Mouse (Mus musculus) fibroblast of lung, adult 2 months (primary cell): ENCODE results near the gene Pycard.
"Not testable (repeated sequence)": the region's sequence is repeated elsewhere in the genome, so short reads cannot be mapped to it uniquely, and the experiment has no call there.

Experiments used
- DNase-seq: peaks from one replicate; pipeline ENCODE4 v3.0.0-alpha.2; 2011; ENCODE audit warnings: low read depth

The Pycard gene

DNA sequence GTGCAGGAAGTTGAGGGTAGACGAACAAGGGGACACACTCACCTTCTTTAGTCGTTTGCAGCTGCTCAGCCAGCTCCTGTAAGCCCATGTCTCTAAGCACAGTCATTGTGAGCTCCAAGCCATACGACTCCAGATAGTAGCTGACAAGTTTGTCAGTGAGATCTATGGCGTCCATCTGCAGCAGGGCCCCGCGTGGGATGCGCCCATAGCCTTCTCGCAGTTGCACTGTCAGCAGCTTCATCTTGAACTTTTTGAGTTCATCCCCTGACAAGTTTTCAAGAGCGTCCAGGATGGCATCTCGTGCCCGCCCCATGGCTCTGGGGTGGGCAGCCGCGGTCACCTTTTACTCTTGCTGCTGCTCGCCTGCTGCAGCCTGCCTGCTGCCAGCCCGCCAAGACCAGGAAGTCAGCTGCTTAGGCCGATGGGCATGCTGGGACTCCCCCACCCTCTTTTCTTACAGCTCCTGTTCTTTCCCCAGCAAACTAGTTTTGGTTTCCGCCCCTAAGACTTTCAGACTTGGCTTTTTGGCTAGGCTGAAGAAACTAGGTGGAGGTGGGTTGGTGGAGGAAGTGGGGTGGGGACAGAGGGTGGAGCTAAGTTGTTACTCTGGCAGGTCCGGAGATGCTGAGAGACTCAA, at the start of gene Pycard:
TSS of gene Pycard (minus strand) at position 527 of the 637 bp plus-strand sequence.
- DNase-seq: no peak

DNA sequence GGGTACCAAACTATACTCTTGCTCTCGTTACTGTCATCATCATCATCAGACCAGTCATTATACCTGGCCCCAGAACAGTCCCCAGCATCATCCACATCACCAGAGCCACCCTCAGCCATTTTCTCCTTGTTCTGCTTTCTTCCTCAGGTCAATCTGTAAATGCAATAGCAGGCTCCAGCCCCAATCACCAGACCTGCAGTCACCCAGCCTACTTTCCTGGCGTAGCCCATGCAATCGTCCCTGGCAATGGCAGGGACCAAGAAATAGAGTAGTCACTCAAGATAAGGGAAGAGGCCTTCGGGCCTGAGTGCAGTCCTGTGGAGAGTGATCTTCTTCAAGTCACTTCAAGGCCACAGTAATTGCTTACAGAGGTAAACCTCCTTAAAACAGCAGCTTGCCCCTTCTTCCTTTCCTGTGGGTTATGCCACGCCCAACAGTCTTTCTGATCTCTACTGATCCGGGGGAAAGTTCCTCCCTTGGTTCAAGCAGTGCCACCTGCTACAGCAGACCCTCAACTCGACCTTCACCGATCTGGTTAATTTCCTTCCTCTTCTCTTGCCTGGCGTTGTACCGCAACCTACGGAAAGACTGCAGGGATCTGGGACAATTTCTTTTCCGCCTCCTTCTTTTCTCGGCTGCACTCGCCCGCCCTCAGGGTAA, 48.6 kb upstream of the Pycard start:
- not testable (repeated sequence) for DNase-seq

DNA sequence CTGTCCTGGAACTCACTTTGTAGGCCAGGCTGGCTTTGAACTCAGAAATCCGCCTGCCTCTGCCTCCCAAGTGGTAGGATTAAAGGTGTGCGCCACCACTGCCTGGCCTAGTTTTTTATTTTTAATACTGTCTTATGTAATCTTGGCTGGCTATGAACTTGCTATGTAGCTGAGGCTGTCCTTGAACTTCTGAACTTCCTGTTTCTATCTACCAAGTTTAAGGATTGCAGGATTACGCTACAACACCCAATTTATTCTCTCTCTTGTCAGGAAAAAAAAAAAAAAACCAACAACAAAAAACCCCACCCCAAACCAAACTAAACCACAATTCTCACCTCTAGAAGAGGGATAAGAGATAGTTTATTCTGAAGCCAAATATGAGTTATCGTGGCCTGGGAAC, 39.9 kb upstream of the Pycard start:
- no peak for DNase-seq

DNA sequence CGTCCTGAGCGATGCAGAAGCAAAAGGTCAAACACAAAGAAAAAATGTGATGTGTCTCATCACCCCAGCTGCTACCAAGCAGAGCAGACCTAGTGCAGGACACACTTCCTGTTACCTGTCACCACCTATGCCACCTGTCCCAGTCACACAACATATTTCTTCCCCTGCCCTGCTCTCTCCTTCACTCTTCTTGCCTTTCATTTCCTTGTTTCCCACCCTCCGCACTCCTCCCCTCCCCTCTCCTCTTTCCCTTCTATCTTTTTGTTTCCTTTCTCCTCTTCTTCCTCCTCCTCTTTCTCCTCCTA, 39.3 kb upstream of the Pycard start:
- no peak for DNase-seq

DNA sequence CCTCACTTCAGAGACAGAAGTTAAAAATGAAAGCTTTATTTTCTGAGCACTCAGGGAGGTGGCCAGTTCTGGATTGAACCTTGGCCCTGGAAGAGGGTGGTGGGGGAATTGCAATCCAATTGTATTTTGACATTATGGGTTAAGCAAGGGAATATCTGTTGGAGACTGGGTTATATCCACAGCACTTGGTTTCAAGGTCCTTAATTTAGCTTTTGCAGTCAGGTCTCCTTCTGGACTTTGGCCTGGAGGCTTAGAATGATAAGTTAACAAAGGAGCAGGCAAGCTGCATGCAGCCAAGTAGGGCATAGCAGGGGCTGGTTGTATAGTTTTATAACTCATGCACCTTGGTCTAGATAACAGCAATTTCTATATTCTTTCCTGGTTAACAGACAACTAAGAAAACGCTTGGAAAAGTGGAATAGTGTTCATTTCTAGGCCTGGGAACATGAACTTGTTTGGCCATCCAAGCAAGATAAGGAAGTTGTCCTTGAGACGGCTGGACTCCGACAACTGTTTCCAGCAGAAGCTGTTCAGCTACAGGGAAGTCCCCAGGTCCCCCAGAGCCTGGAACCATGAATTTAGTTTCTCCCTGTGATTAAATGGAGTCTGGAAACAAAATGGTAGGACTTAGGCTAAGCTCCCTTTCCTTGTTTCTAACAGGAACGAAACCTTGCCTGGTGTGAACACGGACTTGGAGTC, 38.8 kb upstream of the Pycard start:
- no peak for DNase-seq

- no peak for DNase-seq
Observed at GRCm38 (mm10) chr7:128031403-128031976, 37.8 kb upstream of the Pycard start.

- DNase-seq: no peak
Observed at GRCm38 (mm10) chr7:128025381-128025780, 31.7 kb upstream of the Pycard start.

- peak; percentile 75 for DNase-seq
Observed at GRCm38 (mm10) chr7:128024932-128025331, 31.3 kb upstream of the Pycard start.

DNA sequence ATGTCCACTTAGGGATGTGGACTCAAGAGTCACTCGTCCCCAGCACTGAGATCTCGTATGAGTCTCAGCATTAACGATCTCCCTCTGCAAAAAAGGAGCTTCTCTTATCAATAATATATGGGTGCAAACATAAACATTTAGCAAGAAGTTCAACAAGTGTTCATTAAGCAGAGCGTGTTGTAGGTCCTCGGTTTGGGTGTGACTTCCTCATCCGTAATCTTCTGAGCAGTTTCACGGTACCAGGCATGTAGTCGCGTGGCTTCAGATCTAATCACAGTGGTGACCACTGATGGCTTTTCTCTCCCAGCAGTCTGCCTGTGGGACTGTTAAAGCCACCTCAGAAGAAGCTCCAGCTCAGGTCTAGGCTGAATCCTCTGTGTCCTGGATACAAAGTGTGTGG, 30.7 kb upstream of the Pycard start:
- DNase-seq: no peak

- DNase-seq: peak; percentile 40
Observed at GRCm38 (mm10) chr7:128023565-128023964, 29.9 kb upstream of the Pycard start.

- DNase-seq: no peak
Observed at GRCm38 (mm10) chr7:128022974-128023373, 29.3 kb upstream of the Pycard start.

DNA sequence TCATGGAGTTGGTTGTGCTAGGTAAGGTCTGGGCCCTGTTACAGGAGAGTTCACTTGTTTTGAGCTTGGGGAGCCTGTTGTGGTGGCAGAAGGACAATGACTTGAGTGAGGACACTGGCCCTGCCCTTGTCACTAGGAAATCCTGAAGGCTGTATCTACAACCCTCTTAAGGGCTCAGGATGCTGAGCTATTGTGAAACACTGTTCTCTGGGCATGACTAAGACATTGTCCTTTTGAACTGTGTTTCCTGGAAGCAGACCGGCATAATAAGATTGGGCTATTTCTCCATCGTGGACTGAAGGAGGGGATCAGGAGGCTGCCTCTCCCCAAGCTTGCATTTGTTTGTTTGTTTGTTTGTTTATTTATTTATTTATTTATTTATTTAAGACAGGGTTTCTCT, 25.5 kb upstream of the Pycard start:
- no peak for DNase-seq

DNA sequence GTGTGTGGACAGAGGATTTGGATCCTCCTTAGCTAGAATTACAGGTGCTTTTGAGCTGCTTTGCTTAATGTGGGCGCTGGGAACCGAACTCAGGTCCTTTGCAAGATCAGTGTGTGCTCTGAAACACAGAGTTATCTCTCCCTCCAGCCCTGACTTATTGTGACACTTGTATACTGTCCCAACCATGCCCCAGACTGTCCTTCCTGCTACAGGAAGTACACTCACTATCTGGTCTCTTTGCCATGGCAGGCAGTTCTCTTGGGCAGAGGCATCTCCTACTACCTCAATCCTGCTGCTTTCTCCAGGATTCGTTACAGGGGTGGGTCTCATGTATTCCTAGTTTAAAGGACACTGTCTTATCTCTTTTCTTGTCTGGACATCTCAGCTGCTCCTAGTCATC, 24.6 kb upstream of the Pycard start:
- no peak for DNase-seq

GRCm38 (mm10) chr7:128016650-128017049, 23.0 kb upstream of the Pycard start:
- no peak for DNase-seq

- not testable (repeated sequence) for DNase-seq
Observed at GRCm38 (mm10) chr7:128016134-128016533, 22.5 kb upstream of the Pycard start.

DNA sequence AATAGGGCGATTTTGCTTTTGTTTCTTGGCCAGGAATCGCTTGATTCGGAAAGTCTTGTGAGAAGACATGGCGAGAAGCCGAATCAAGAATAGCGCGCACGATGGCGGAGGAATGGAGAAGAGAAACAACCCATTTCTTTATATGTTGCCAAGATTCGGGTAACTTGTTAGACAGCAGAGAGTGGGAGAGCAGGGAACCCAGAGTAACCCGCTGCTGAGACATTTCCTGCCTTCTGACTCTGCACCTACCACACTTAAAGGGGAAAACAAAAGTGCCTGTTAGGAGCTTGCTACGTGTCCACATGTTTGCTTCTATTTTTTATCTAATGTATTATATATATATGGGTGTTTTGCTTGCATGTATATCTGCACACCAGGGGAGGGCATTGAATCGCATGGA, 19.4 kb upstream of the Pycard start:
- DNase-seq: no peak

GRCm38 (mm10) chr7:128012136-128012780, 18.6 kb upstream of the Pycard start:
- DNase-seq: no peak

GRCm38 (mm10) chr7:128009715-128010340, 16.2 kb upstream of the Pycard start:
- no peak for DNase-seq

GRCm38 (mm10) chr7:128006193-128006592, 12.5 kb upstream of the Pycard start:
- DNase-seq: no peak

GRCm38 (mm10) chr7:128004487-128005362, 11.1 kb upstream of the Pycard start:
- no peak for DNase-seq

GRCm38 (mm10) chr7:128004150-128004486, 10.5 kb upstream of the Pycard start:
- no peak for DNase-seq
